Mouse (Mus musculus): ENCODE data around the gene Zfp983. TPM values are rescaled to one million over a fixed set of nuclear protein-coding genes. Genes with fewer than 3 reads are reported as not detected.
"Not testable (repeated sequence)": the region's sequence is repeated elsewhere in the genome, so short reads cannot be mapped to it uniquely, and the experiment has no call there.

The Zfp983 gene
- polyA plus RNA-seq (2012; rRNA removed) (3.6 and 4.6 TPM in 2 replicates), polyA plus RNA-seq (2014; fragmentation: Nextera tagmentation; extraction: Ambion mirVana) (5.5 and 5.7 TPM in 2 replicates)

DNA sequence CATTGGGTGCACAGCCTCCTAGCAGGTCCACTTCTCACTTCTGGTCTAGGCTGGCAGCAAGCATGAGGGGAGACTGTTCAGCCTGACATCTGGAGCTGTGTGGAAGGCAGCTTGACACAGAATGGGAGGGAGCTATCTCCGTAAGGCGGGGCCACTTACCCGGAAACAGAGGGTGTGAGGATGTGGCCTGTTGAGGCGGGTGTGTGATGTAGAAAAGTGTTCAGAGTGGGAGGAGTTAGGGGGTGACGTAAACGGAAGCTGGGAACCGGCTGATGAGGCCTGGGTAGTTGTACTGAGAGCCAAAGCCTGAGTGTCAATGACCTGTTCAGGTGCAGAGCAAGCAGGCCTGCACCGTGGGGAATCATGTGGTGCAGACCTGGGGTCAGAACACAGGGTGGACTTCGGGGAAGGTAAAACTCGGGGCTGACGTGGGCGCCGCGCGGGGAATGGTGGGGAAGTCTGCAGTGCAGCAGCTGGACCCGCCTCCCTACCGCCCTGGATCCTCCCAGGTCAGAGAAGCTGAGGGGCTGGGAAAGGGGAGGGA lies at the start of gene Zfp983:
Zfp983 (plus strand) TSS at position 261 of the 544 bp plus-strand sequence.
- H3K9ac ChIP-seq (ENCODE audit: low read depth, low read length, severe bottlenecking), result peak within 1 kb of the TSS; percentile 48; the same call in 1 of the 2 replicates
- H3K4me3 ChIP-seq (replicated peaks; ENCODE audit: low read length), result peak within 1 kb of the TSS; percentile 44
- H3K4me2 ChIP-seq (replicated peaks; ENCODE audit: low read depth, low read length, severe bottlenecking), result peak within 1 kb of the TSS; percentile 50
- peak; percentile 99 for ATAC-seq (ENCODE audit: low FRiP score, low read depth)
- not testable (repeated sequence) for H3K27me3 ChIP-seq (ENCODE audit: control insufficient read depth, insufficient read depth, low read length); H3K4me1 ChIP-seq (ENCODE audit: control insufficient read depth, insufficient read depth, low read length); H3K36me3 ChIP-seq (ENCODE audit: control insufficient read depth, insufficient read depth, low read length); H3K9me3 ChIP-seq (ENCODE audit: control insufficient read depth, low read length)
- peak; percentile 87 for DNase-seq (ENCODE audit: low spot score)
- under 1% methylated on average over 15 of the region's 17 CpGs for WGBS
- peak within 1 kb of the TSS; percentile 77; the same call in 1 of the 2 replicates for H3K27ac ChIP-seq (replicated peaks; ENCODE audit: low read depth, low read length)

DNA sequence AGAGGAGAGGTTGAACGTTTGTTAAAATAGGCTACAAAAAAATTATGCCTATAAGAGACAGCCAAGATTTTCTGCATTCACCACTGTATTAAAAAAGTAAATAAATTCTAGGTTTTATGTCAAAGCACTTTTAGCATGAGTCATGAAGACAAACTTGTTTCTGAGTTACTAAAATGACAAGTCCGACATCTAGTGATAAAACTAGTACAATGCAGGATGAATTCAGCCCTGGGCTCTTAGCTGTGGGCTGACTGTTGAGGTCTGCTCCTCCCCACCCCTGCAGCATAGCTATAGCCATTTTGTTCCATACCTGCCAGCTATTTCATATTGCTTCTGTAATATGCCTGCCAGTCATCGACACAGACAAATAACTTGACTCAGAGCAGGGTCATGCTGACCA lies 34.1 kb upstream of the Zfp983 start:
- ATAC-seq (ENCODE audit: low FRiP score, low read depth) (no peak), DNase-seq (ENCODE audit: low spot score) (no peak)
- 76% methylated on average over 3 of the region's 3 CpGs for WGBS
- Histone ChIP-seq H3K4me1 (ENCODE audit: control insufficient read depth, insufficient read depth, low read length) (no peaks in the 10 kb centered on the region), H3K4me2 (replicated peaks; ENCODE audit: low read depth, low read length, severe bottlenecking) (no peak overlapping the region), H3K9me3 (ENCODE audit: control insufficient read depth, low read length) (no peaks in the 10 kb centered on the region), H3K4me3 (replicated peaks; ENCODE audit: low read length) (no peak overlapping the region), H3K27me3 (ENCODE audit: control insufficient read depth, insufficient read depth, low read length) (no peaks in the 10 kb centered on the region), H3K36me3 (ENCODE audit: control insufficient read depth, insufficient read depth, low read length) (no peaks in the 10 kb centered on the region), H3K27ac (replicated peaks; ENCODE audit: low read depth, low read length) (no peak overlapping the region), H3K9ac (ENCODE audit: low read depth, low read length, severe bottlenecking) (no peak overlapping the region)
- no peak for TF ChIP-seq POLR2A (IDR thresholded peaks at IDR 0.05; ENCODE audit: borderline replicate concordance, extremely low read depth, insufficient read depth, insufficient read length)

- Histone ChIP-seq H3K4me3 (replicated peaks; ENCODE audit: low read length) (no peak overlapping the region), H3K27ac (replicated peaks; ENCODE audit: low read depth, low read length) (no peak overlapping the region), H3K4me2 (replicated peaks; ENCODE audit: low read depth, low read length, severe bottlenecking) (peak overlapping the region; percentile 23; the same call in 1 of the 2 replicates), H3K9me3 (ENCODE audit: control insufficient read depth, low read length) (no peaks in the 10 kb centered on the region), H3K36me3 (ENCODE audit: control insufficient read depth, insufficient read depth, low read length) (no peaks in the 10 kb centered on the region), H3K27me3 (ENCODE audit: control insufficient read depth, insufficient read depth, low read length) (no peaks in the 10 kb centered on the region), H3K4me1 (ENCODE audit: control insufficient read depth, insufficient read depth, low read length) (no peaks in the 10 kb centered on the region), H3K9ac (ENCODE audit: low read depth, low read length, severe bottlenecking) (no peak overlapping the region)
- DNase-seq (ENCODE audit: low spot score), result no peak
- no peak for ATAC-seq (ENCODE audit: low FRiP score, low read depth)
- no peak for TF ChIP-seq POLR2A (IDR thresholded peaks at IDR 0.05; ENCODE audit: borderline replicate concordance, extremely low read depth, insufficient read depth, insufficient read length)
- 8% methylated on average over 9 of the region's 9 CpGs for WGBS
These were observed 33.1 kb upstream of the Zfp983 start for GRCm38 (mm10) chr17:21617352-21617751.

GRCm38 (mm10) chr17:21623647-21624046 lies 26.8 kb upstream of the Zfp983 start:
- no peak for DNase-seq (ENCODE audit: low spot score)
- no peak for ATAC-seq (ENCODE audit: low FRiP score, low read depth)
- no peaks in the 10 kb centered on the region for H3K9me3 ChIP-seq (ENCODE audit: control insufficient read depth, low read length)
- no peak overlapping the region for H3K4me2 ChIP-seq (replicated peaks; ENCODE audit: low read depth, low read length, severe bottlenecking)
- H3K4me1 ChIP-seq (ENCODE audit: control insufficient read depth, insufficient read depth, low read length), result no peaks in the 10 kb centered on the region
- no peak overlapping the region for H3K27ac ChIP-seq (replicated peaks; ENCODE audit: low read depth, low read length)
- no peaks in the 10 kb centered on the region for H3K36me3 ChIP-seq (ENCODE audit: control insufficient read depth, insufficient read depth, low read length)
- no peak overlapping the region for H3K9ac ChIP-seq (ENCODE audit: low read depth, low read length, severe bottlenecking)
- TF ChIP-seq POLR2A (IDR thresholded peaks at IDR 0.05; ENCODE audit: borderline replicate concordance, extremely low read depth, insufficient read depth, insufficient read length), result no peak
- no peaks in the 10 kb centered on the region for H3K27me3 ChIP-seq (ENCODE audit: control insufficient read depth, insufficient read depth, low read length)
- no peak overlapping the region for H3K4me3 ChIP-seq (replicated peaks; ENCODE audit: low read length)
- no CpG with 5 or more reads among the region's 3 CpGs for WGBS

- not testable (repeated sequence) for DNase-seq (ENCODE audit: low spot score); H3K27me3 ChIP-seq (ENCODE audit: control insufficient read depth, insufficient read depth, low read length); H3K27ac ChIP-seq (replicated peaks; ENCODE audit: low read depth, low read length); H3K4me2 ChIP-seq (replicated peaks; ENCODE audit: low read depth, low read length, severe bottlenecking); H3K9ac ChIP-seq (ENCODE audit: low read depth, low read length, severe bottlenecking); H3K36me3 ChIP-seq (ENCODE audit: control insufficient read depth, insufficient read depth, low read length); H3K9me3 ChIP-seq (ENCODE audit: control insufficient read depth, low read length); H3K4me1 ChIP-seq (ENCODE audit: control insufficient read depth, insufficient read depth, low read length); ATAC-seq (ENCODE audit: low FRiP score, low read depth); H3K4me3 ChIP-seq (replicated peaks; ENCODE audit: low read length)
- WGBS, result 50% methylated on average over 4 of the region's 4 CpGs
These were observed 14.7 kb upstream of the Zfp983 start for GRCm38 (mm10) chr17:21635758-21636157.

- H3K4me1 ChIP-seq (ENCODE audit: control insufficient read depth, insufficient read depth, low read length), result no peaks in the 10 kb centered on the region
- DNase-seq (ENCODE audit: low spot score) (no peak), ATAC-seq (ENCODE audit: low FRiP score, low read depth) (no peak)
- H3K4me3 ChIP-seq (replicated peaks; ENCODE audit: low read length), result no peak overlapping the region
- no peaks in the 10 kb centered on the region for H3K9me3 ChIP-seq (ENCODE audit: control insufficient read depth, low read length)
- TF ChIP-seq POLR2A (IDR thresholded peaks at IDR 0.05; ENCODE audit: borderline replicate concordance, extremely low read depth, insufficient read depth, insufficient read length), result no peak
- H3K27ac ChIP-seq (replicated peaks; ENCODE audit: low read depth, low read length), result no peak overlapping the region
- H3K9ac ChIP-seq (ENCODE audit: low read depth, low read length, severe bottlenecking), result no peak overlapping the region
- H3K36me3 ChIP-seq (ENCODE audit: control insufficient read depth, insufficient read depth, low read length), result no peaks in the 10 kb centered on the region
- no peaks in the 10 kb centered on the region for H3K27me3 ChIP-seq (ENCODE audit: control insufficient read depth, insufficient read depth, low read length)
- no peak overlapping the region for H3K4me2 ChIP-seq (replicated peaks; ENCODE audit: low read depth, low read length, severe bottlenecking)
- WGBS, result 42% methylated on average over 3 of the region's 3 CpGs
These were observed 1.6 kb upstream of the Zfp983 start for GRCm38 (mm10) chr17:21648791-21649190.

Measured in limb, embryonic 14.5 days (tissue).